Mouse (Mus musculus) MEL (cell line): ENCODE measurements around the gene Creb5.

ENCODE experiments used
- CTCF ChIP-seq, 3 experiments: IDR thresholded peaks in 2 of 3; conservative IDR thresholded peaks in 1 of 3; 2 replicates each; pipeline ENCODE4 v1.5.1; 2011 to 2012; ENCODE audit warnings: low read length in 3 of 3, low read depth in 2 of 3, mild to moderate bottlenecking in 2 of 3, improper control_type of control experiment in 1 of 3, inconsistent platforms in 1 of 3, mixed read lengths in 1 of 3, moderate library complexity in 1 of 3; ENCODE audit not compliant: control insufficient read depth in 1 of 3, insufficient read depth in 1 of 3, poor library complexity in 1 of 3, severe bottlenecking in 1 of 3
- ELF1 ChIP-seq: IDR thresholded peaks from 2 replicates; pipeline ENCODE4 v1.6.1; 2014; ENCODE audit warnings: low read depth, mild to moderate bottlenecking, inconsistent platforms, low read length, improper control_type of control experiment, moderate library complexity
- MAFK ChIP-seq: IDR thresholded peaks from 2 replicates; pipeline ENCODE4 v1.6.1; 2011; ENCODE audit warnings: low read depth, mild to moderate bottlenecking, low read length, improper control_type of control experiment, borderline replicate concordance
- MAZ ChIP-seq: IDR thresholded peaks from 2 replicates; pipeline ENCODE4 v1.6.1; 2012; ENCODE audit warnings: low read depth, mild to moderate bottlenecking, inconsistent platforms, low read length, improper control_type of control experiment
- NRF1 ChIP-seq: IDR thresholded peaks from 2 replicates; pipeline ENCODE4 v1.6.1; 2014; ENCODE audit warnings: low read depth, mild to moderate bottlenecking, inconsistent platforms, low read length, improper control_type of control experiment, moderate library complexity; ENCODE audit not compliant: poor library complexity, insufficient read depth, severe bottlenecking
- POLR2A ChIP-seq, 2 experiments: IDR thresholded peaks; 2 replicates each; pipeline ENCODE4 v1.6.1; 2011 to 2012; ENCODE audit warnings: low read length in 2 of 2, mild to moderate bottlenecking in 2 of 2, control low read depth in 1 of 2, improper control_type of control experiment in 1 of 2, low read depth in 1 of 2, moderate library complexity in 1 of 2; ENCODE audit not compliant: control insufficient read depth in 1 of 2, insufficient read depth in 1 of 2, poor library complexity in 1 of 2
- USF1 ChIP-seq: IDR thresholded peaks from 2 replicates; pipeline ENCODE4 v1.6.1; 2014; ENCODE audit warnings: low read depth, mild to moderate bottlenecking, inconsistent platforms, low read length, improper control_type of control experiment, moderate library complexity

DNA sequence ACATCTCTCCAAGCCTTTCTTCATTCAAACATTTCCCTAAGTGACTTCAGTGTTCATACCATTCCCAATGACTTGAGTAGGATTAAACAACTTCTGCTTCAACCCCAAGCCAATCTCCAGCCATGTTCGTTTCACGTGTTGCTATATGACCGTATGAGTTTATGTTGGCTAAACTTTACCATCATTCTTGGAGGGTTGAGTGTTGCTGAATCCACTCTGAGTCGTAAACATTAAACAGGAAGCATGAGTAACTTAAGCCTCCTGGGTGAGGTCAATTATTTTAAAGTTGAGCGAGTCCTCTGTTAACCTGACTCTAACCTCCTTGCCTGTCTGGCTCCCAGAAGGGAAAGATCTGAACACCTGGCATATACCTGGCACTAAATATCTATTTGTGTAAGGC lies 334.2 kb downstream of the Creb5 start:
- TF ChIP-seq USF1 (no peak), MAFK (no peak), CTCF (IDR thresholded peaks at IDR 0.05 in 2 of 3, conservative IDR thresholded peaks at IDR 0.05 in 1 of 3; ENCODE audit: control insufficient read depth in 1 of 3, insufficient read depth in 1 of 3, low read depth in 2 of 3, low read length in 3 of 3, poor library complexity in 1 of 3, severe bottlenecking in 1 of 3) (no peak), NRF1 (no peak), POLR2A (IDR thresholded peaks at IDR 0.05; ENCODE audit: control insufficient read depth in 1 of 2, insufficient read depth in 1 of 2, low read depth in 1 of 2, low read length in 2 of 2, poor library complexity in 1 of 2) (no peak), MAZ (no peak), ELF1 (no peak)
